Mouse (Mus musculus): ENCODE data around the gene Gm16223. TPM values are rescaled to one million over a fixed set of nuclear protein-coding genes. Genes with fewer than 3 reads are reported as not detected.

The Gm16223 gene
- polyA plus RNA-seq, 1 experiment from 2014 or later: not detected

GRCm38 (mm10) chr5:42250376-42250775, 182.6 kb downstream of the Gm16223 start:
- no peak overlapping the region for H3K9ac ChIP-seq (ENCODE audit: low read length)
- no peaks in the 10 kb centered on the region for H3K27me3 ChIP-seq (ENCODE audit: control insufficient read depth, insufficient read depth, low read length)
- ATAC-seq (replicated peaks; ENCODE audit: low FRiP score) (no peak), DNase-seq (ENCODE audit: low spot score) (no peak)
- H3K4me1 ChIP-seq (replicated peaks; ENCODE audit: control insufficient read depth, insufficient read depth, low read length): no peaks in the 10 kb centered on the region
- no peaks in the 10 kb centered on the region for H3K36me3 ChIP-seq (ENCODE audit: control insufficient read depth, insufficient read depth, low read length)
- 95% methylated on average over 3 of the region's 3 CpGs for WGBS
- no peak overlapping the region for H3K27ac ChIP-seq (ENCODE audit: low read depth, low read length)
- no peaks in the 10 kb centered on the region for H3K9me3 ChIP-seq (ENCODE audit: control insufficient read depth, low read length)
- H3K4me2 ChIP-seq (ENCODE audit: low read depth, low read length, severe bottlenecking): no peak overlapping the region
- no peak overlapping the region for H3K4me3 ChIP-seq (ENCODE audit: low read depth, low read length)

Other genes starting within 250 kb of the Gm16223 start
- gene Bod1l, start 223.6 kb upstream of the Gm16223 start, polyA plus RNA-seq (2014; fragmentation: Nextera tagmentation; extraction: Ambion mirVana): 22.8 and 24.5 TPM in 2 replicates

Measured in forebrain, embryonic 11.5 days (tissue).